Mouse (Mus musculus) kidney, postnatal 10 days (tissue): ENCODE measurements around the gene Ntsr2.

Experiments used
- DNase-seq: peaks from one replicate; pipeline ENCODE4 v3.0.0; 2021; ENCODE audit warnings: mixed read lengths

The Ntsr2 gene

DNA sequence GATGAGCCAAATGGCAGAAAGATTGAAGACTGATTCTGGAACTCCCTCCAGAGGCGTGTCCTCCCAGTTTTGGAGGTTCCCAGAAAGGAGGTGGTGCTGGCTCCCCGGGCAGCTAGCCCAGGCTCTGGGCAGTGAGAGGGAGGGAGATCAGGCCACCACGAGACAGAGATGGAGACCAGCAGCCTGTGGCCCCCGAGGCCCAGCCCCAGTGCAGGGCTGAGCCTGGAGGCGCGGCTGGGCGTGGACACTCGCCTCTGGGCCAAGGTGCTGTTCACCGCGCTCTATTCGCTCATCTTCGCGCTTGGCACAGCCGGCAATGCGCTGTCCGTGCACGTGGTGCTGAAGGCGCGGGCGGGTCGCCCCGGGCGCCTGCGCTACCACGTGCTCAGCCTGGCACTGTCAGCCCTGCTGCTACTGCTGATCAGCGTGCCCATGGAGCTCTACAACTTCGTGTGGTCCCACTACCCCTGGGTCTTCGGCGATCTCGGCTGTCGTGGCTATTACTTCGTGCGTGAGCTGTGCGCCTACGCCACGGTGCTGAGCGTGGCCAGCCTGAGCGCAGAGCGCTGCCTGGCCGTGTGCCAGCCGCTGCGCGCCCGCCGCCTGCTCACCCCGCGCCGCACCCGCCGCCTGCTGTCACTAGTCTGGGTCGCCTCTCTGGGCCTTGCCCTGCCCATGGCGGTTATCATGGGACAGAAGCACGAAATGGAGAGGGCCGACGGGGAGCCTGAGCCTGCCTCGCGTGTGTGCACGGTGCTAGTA, at the start of gene Ntsr2:
TSS of gene Ntsr2 (plus strand) at position 51 of the 762 bp plus-strand sequence.
- DNase-seq = peak; percentile 87

DNA sequence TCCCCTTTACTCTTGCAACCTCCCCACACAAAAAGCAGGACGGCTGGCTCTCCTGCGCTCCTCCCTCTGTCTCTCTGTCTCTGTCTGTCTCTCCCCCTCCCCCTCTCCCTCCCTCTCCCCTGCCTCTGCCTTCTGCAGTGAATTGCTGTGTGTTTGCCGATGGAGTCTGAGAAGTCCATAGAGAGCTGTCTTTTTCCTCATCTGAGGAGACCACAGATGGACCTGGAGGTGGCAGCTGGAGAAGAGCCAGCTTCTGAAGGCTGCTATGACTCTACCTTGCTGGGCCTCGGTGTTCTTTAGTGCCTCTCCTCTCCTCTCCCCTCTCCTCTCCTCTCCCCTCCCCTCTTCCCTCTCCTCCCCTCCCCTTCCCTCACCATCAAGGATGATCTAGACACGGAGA, 47.6 kb upstream of the Ntsr2 start:
- no peak for DNase-seq

- no peak for DNase-seq
Observed at GRCm38 (mm10) chr12:16610936-16611335, 42.2 kb upstream of the Ntsr2 start, which contains the start of gene Lpin1. Gene Lpin1, minus strand, starts transcription at chr12:16610966.

DNA sequence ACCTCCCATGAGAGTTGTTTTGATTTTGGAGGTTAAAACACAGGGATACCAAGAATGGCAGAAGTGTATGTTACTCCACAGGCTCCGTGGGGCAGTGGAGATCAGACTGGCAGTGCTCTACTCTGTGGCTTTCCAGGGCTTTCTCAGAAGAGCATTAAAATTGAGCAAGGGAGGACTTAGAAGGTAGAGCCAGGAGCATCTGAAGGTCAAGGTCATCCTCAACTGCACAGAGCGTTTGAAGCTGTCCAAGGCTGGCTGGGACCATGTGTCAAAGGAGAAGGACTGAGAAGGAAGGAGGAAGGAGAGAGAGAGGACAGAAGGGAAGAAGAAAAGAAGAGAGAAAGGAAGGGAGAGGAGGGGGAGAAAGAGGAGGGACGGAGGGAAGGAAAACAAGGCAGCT, 38.6 kb upstream of the Ntsr2 start:
- no peak for DNase-seq

DNA sequence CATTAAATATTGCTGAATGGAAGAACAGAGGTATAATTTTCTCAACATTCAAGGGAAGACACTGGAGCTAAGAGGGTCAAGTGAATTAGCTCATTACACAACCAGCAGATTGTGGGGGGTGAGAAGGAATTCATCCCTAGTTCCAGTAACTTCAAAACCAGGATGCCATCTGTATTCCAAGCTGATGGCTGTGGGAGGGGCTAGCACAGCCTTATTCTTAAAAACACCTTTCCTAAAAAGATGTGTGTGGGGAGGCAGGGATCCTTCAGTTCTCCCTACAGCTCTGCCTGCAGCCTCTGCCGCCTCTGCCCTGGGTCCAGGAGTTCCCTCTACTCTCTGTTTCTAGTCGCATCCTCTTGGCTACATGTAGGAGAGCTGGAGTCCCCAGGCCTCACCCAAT, 37.4 kb upstream of the Ntsr2 start:
- DNase-seq = no peak

- DNase-seq = peak; percentile 92
Observed at GRCm38 (mm10) chr12:16618512-16619274, 34.5 kb upstream of the Ntsr2 start.

DNA sequence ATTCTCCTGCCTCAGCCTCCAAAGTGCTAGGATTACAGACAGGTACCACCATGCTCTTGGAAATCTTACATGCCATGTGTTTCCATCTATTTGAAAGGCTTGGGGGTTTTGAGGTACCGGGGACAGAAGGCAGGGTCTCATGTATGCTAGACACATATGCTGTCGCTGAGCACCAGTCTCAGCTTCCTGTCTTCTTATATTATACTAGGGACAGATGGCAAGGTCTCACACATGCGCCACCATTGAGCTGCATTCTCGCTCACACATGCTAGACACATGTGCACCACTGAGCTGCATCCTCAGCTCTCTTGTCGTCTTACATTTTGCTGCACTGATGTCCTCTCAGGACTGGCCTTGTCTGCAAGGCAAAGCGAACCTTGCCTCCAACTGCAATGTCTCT, 33.7 kb upstream of the Ntsr2 start:
- DNase-seq = no peak

- DNase-seq = no peak
Observed at GRCm38 (mm10) chr12:16620230-16620629, 33.0 kb upstream of the Ntsr2 start.

DNA sequence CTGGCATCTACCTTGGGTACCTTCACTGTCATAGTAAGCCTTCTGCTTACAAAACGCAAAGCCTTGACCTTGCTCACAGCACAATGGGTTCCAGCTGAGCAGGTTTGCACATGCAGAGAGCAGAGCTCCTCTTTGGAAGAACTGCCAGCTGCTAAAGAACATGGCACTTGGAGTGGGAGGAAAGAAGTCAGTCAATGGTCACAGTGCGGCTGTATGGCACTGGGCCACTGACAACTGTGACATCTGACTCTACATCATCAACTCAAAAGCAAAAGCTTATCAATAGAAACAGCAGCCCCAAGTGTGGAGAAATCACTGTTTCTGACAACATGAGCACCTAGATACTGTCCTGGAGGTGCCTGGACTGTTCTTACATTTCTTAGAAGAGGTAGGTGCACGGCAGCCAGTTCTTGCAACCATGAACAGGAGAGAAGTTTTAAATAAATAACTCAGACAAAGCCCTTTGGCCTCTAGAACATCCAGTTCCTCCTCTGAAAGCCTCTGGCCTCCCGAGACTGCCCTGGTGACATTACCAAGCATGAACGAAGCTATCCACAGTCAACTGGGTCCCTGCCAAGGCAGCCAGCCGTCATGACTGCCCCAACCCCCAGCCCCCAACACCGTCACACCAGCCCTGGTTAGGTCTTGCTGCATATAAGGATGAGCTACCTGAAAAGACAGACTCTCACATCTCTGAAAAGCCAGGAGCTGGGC, 22.9 kb upstream of the Ntsr2 start:
- DNase-seq = peak; percentile 76

DNA sequence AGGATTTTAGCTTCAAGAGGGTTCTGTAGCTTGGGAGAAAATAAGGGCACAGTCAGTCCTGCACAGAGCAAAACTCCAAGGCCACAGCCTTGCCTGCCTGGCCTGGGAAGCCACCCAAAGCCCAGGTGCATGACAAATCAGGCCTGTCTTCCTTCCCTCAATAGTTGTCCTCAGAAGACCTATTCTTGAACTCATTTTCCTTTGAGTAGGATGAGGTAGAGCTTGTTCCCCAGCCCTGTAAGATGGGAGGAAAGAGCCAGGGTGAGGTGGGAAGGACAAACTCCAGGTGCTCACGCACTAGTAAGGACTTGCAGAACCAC, 22.4 kb upstream of the Ntsr2 start:
- no peak for DNase-seq

DNA sequence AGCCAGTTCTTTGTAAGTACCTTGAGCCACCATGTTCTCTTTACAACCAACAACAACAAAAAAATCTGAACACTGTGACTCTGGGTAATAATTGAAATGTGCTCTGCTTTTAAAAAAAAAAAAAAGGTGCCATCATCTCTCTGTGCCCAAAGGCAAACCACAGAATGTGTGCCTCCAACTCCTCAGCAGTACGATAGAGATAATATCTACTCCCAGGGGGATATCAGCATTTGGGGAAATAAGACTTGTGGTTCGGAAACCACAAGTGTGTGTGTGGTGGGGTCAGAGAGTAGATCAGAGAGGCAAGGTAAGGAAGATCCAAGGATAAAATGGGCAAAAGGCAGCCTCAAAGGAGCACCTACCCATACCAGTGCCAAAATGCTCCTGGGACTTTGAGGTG, 21.8 kb upstream of the Ntsr2 start:
- DNase-seq = no peak

- DNase-seq = no peak
Observed at GRCm38 (mm10) chr12:16633235-16633634, 19.9 kb upstream of the Ntsr2 start.

GRCm38 (mm10) chr12:16634075-16634813, 18.9 kb upstream of the Ntsr2 start:
- peak; percentile 82 for DNase-seq

GRCm38 (mm10) chr12:16635816-16636215, 17.4 kb upstream of the Ntsr2 start:
- no peak for DNase-seq

DNA sequence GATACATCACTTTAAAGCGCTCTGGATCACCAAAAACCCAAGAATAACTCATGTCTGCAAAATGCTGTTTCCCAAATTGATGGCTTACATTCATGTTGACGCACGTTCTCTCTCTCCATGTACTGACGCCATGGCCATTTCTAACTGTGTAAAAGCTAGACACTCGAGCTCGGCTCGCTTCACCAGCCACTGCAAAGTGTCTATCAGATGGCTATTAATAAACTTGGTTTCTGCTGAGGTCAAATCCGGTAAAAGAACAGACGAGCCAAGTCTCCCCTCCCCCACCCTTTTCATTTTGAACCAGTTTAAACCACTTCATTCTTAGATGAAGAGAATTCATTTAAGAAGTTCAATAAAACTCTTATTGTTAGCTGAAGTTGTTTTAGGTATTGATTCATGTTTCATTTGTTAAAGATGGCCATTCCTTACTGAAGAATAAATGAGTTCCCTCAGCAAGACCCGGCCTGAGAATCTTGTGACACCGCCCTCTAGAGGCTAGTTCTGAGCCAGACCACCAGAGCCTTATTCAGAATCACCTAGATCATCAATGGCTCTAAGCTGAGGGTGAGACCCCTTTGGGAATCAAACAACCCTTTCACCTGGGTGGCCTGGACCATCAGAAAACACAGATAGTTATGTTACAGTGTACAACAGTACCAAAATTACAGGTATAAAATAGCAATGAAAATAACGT, 14.0 kb upstream of the Ntsr2 start:
- peak; percentile 23 for DNase-seq

- DNase-seq = no peak
Observed at GRCm38 (mm10) chr12:16640075-16640474, 13.1 kb upstream of the Ntsr2 start.

GRCm38 (mm10) chr12:16642000-16642399, 11.2 kb upstream of the Ntsr2 start:
- DNase-seq = no peak

GRCm38 (mm10) chr12:16643508-16644345, 9.5 kb upstream of the Ntsr2 start:
- DNase-seq = no peak

DNA sequence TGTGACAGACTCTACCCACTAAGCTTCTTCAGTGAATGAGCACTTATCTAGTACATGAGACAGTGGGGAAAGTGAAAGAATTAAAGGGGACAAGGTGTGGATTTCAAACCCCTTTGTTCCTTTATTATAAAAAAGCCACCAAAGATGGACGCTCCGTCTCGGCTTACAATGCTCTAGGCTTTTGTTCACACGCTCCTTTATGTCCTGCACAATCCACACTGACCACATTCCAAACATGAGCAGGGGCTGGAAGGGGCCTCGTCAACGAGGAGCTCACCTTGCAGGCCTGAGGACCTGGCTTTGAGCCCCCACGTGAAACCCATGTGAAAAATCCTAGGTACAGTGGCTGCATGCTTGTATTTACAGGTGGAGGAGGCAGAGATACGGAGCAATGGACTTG, 8.5 kb upstream of the Ntsr2 start:
- no peak for DNase-seq

DNA sequence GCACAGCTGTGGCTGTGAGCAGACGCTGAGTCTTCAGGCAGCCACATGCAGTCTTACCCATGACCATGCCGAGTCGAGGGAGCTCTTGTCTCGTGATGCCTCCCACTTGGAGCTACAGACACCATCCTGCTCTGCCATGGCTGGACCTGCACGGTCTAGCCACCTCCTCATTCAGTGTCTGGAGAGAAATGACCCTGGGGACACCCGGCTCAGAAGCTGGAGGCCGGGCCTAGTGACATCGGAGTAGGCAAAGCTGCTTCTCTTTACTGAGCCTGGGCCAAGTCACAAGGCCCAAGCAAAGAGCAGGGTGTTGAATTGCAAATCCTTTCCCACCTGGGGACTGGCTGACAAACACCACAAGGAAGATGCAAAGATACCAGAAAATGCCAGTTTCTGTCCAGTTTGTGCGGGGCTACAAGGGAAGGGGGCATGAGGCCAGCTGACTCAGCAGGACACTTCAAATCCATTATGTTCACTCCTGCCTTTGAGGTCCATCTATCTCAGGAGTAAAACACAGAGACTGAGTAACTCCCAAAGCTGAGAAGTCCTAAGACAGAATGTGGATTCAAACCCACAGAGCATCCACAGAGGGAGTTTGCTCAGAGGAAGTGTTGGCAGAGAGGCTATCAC, 6.3 kb upstream of the Ntsr2 start:
- no peak for DNase-seq

DNA sequence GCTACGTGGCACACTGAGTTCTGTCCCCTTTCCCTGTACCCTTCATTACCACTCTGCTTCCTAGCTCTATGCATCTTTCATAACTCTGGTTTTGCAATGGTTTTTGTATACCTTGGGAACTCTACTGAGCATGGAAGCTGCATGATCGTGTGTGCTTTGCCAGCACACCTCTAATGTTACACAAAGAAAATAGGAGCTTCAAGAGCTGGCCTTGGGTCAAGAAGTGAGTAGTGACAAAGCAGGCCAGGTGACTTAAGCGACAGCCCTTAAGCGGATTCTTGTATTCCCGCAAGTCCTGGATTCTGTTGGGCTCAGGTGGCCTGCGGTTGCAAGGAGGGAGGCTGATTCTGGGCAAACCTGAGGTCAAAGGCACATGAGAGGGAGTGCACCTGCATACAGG, 4.9 kb upstream of the Ntsr2 start:
- DNase-seq = no peak
